Comparison of ENCODE assay signal across 8 mouse cellular contexts in genomic region chr6:108660878-108661389, GRCm38 (mm10). TPM values are rescaled to one million over a fixed set of nuclear protein-coding genes. Genes with fewer than 3 reads are reported as not detected.
A peak's percentile ranks its signal among the peaks of the same experiment; 100 is the strongest.
DNase-seq lines count a peak whose midpoint lies in the region; ATAC-seq and TF ChIP-seq lines count a peak whose summit lies in the region.

No protein-coding gene starts in this region.

- H3K4me1 ChIP-seq in lung, embryonic 16.5 days (replicated peaks; ENCODE audit: control insufficient read depth, insufficient read depth, low read length): peaks cover 11% of the 10 kb centered on the region
- peaks cover 47% of the 10 kb centered on the region for H3K4me1 ChIP-seq in embryonic facial prominence, embryonic 15.5 days
- 0 out of 2 replicates have a peak, but pooled peaks cover 6% of the 10 kb centered on the region for H3K4me1 ChIP-seq in intestine, postnatal 0 days (replicated peaks; ENCODE audit: control insufficient read depth, insufficient read depth, low read length)
- H3K4me1 ChIP-seq in neural tube, embryonic 12.5 days: peaks cover 20% of the 10 kb centered on the region

- peak overlapping the region; percentile 68 for H3K4me3 ChIP-seq in lung, embryonic 16.5 days (ENCODE audit: low read length)
- peak overlapping the region; percentile 58 for H3K4me3 ChIP-seq in embryonic facial prominence, embryonic 15.5 days (replicated peaks)
- peak overlapping the region; percentile 69 for H3K4me3 ChIP-seq in intestine, postnatal 0 days (ENCODE audit: low read depth, low read length)
- H3K4me3 ChIP-seq in neural tube, embryonic 12.5 days: peak overlapping the region; percentile 58

- TF ChIP-seq CTCF in intestine, postnatal 0 days (IDR thresholded peaks at IDR 0.05; ENCODE audit: low read depth): 0 out of 2 replicates have a peak, but pooled peaks have one; percentile 1

- no peak; the same call in 1 of the 2 replicates for ATAC-seq in lung, embryonic 16.5 days (ENCODE audit: low read depth)
- ATAC-seq in embryonic facial prominence, embryonic 15.5 days (ENCODE audit: insufficient number of reproducible peaks, low FRiP score, low TSS enrichment, low read depth): no peak
- no peak for ATAC-seq in intestine, postnatal 0 days
- ATAC-seq in neural tube, embryonic 12.5 days (ENCODE audit: low FRiP score, low read depth): no peak; the same call in 1 of the 2 replicates

- whole genome bisulfite sequencing in lung, embryonic 16.5 days: 1% methylated on average over 18 of the region's 18 CpGs
- 2% methylated on average over 18 of the region's 18 CpGs for WGBS in embryonic facial prominence, embryonic 15.5 days
- 0% methylated on average over 18 of the region's 18 CpGs for WGBS in intestine, postnatal 0 days
- WGBS in neural tube, embryonic 12.5 days: 2% methylated on average over 18 of the region's 18 CpGs

- peak overlapping the region; percentile 99 for H3K27ac ChIP-seq in lung, embryonic 16.5 days (ENCODE audit: low read length)
- peak overlapping the region; percentile 96 for H3K27ac ChIP-seq in embryonic facial prominence, embryonic 15.5 days (replicated peaks)
- H3K27ac ChIP-seq in intestine, postnatal 0 days (ENCODE audit: low read depth, low read length): peak overlapping the region; percentile 100
- H3K27ac ChIP-seq in neural tube, embryonic 12.5 days: no peak overlapping the region

- H3K9ac ChIP-seq in lung, embryonic 16.5 days (ENCODE audit: low read length): peak overlapping the region; percentile 76
- H3K9ac ChIP-seq in embryonic facial prominence, embryonic 15.5 days: peak overlapping the region; percentile 51
- peak overlapping the region; percentile 83 for H3K9ac ChIP-seq in intestine, postnatal 0 days (ENCODE audit: low read depth, low read length)
- H3K9ac ChIP-seq in neural tube, embryonic 12.5 days: peak overlapping the region; percentile 58

- H3K9me3 ChIP-seq in lung, embryonic 16.5 days (ENCODE audit: control insufficient read depth, low read length): no peaks in the 10 kb centered on the region
- no peaks in the 10 kb centered on the region for H3K9me3 ChIP-seq in embryonic facial prominence, embryonic 15.5 days (replicated peaks)
- H3K9me3 ChIP-seq in intestine, postnatal 0 days (ENCODE audit: control insufficient read depth): no peaks in the 10 kb centered on the region
- H3K9me3 ChIP-seq in neural tube, embryonic 12.5 days: no peaks in the 10 kb centered on the region

- peak overlapping the region; percentile 93 for H3K4me2 ChIP-seq in lung, embryonic 16.5 days (ENCODE audit: low read depth, low read length)
- H3K4me2 ChIP-seq in embryonic facial prominence, embryonic 15.5 days (replicated peaks): peak overlapping the region; percentile 95
- peak overlapping the region; percentile 82 for H3K4me2 ChIP-seq in intestine, postnatal 0 days (replicated peaks; ENCODE audit: low read depth)
- peak overlapping the region; percentile 99 for H3K4me2 ChIP-seq in neural tube, embryonic 12.5 days (replicated peaks)

- H3K27me3 ChIP-seq in lung, embryonic 16.5 days (ENCODE audit: control insufficient read depth, insufficient read depth, low read depth, low read length): no peaks in the 10 kb centered on the region
- H3K27me3 ChIP-seq in embryonic facial prominence, embryonic 15.5 days: peaks cover 4% of the 10 kb centered on the region; the same call in 1 of the 2 replicates
- H3K27me3 ChIP-seq in intestine, postnatal 0 days (replicated peaks; ENCODE audit: control insufficient read depth, insufficient read depth, low read length): no peaks in the 10 kb centered on the region
- peaks cover 11% of the 10 kb centered on the region for H3K27me3 ChIP-seq in neural tube, embryonic 12.5 days (replicated peaks)

- DNase-seq in lung, postnatal 4 days: no peak
- DNase-seq in layer of hippocampus, adult 9-11 months: no peak
- no peak for DNase-seq in cerebellum, adult 8-10 months
- DNase-seq in urinary bladder, postnatal 10 days (ENCODE audit: low spot score): no peak

- peaks cover 3% of the 10 kb centered on the region; the same call in 1 of the 2 replicates for H3K36me3 ChIP-seq in lung, embryonic 16.5 days (ENCODE audit: control insufficient read depth, insufficient read depth, low read length)
- peaks cover 11% of the 10 kb centered on the region; the same call in 1 of the 2 replicates for H3K36me3 ChIP-seq in embryonic facial prominence, embryonic 15.5 days
- H3K36me3 ChIP-seq in intestine, postnatal 0 days (ENCODE audit: control insufficient read depth, insufficient read depth): peaks cover 17% of the 10 kb centered on the region
- no peaks in the 10 kb centered on the region for H3K36me3 ChIP-seq in neural tube, embryonic 12.5 days

RNA-seq across cellular contexts. Expression of gene Bhlhe40, which starts 0.5 kb away (rescaled TPM):
- polyA plus RNA-seq in lung, embryonic 16.5 days (2015; fragmentation: Nextera tagmentation; extraction: Ambion mirVana): 14.8 and 16.2 TPM in 2 replicates
- polyA plus RNA-seq in embryonic facial prominence, embryonic 15.5 days (2015; fragmentation: Nextera tagmentation; extraction: Ambion mirVana): 23.4 and 27.4 TPM in 2 replicates
- polyA plus RNA-seq in intestine, postnatal 0 days (2015; fragmentation: Nextera tagmentation; extraction: Ambion mirVana): 78.9 and 90.2 TPM in 2 replicates
- polyA plus RNA-seq in neural tube, embryonic 12.5 days (2016; fragmentation: Nextera tagmentation; extraction: Ambion mirVana): 3.8 and 4.4 TPM in 2 replicates
